Mouse (Mus musculus) hindbrain, embryonic 16.5 days (tissue): ENCODE measurements at regions not wholly inside any gene's neighbourhood (a gene's known extent, or its start where the extent isn't known, plus 50 kb on each side); places are given as distances from the start of the nearest gene placed in this dataset.
A peak's percentile ranks its signal among the peaks of the same experiment; 100 is the strongest.
"Not testable (repeated sequence)": the region's sequence is repeated elsewhere in the genome, so short reads cannot be mapped to it uniquely, and the experiment has no call there.

Experiments
- ATAC-seq: fragments of 200-750 bp; cut with Nextera tagmentation; 2 replicates; pipeline ENCODE4 v1.8.0; 2017; ENCODE audit warnings: moderate TSS enrichment, moderate library complexity
- H3K27ac ChIP-seq: fragments of 300-500 bp; sonication (generic); 2 replicates; pipeline ENCODE4 v1.5.1; 2014; ENCODE audit warnings: low read depth, mild to moderate bottlenecking, control low read depth, low read length, moderate library complexity
- H3K27me3 ChIP-seq: fragments of 300-500 bp; sonication (generic); replicated peaks from 2 replicates; pipeline ENCODE4 v1.6.1; 2014; ENCODE audit warnings: low read length; ENCODE audit not compliant: control insufficient read depth, insufficient read depth
- H3K36me3 ChIP-seq: fragments of 300-500 bp; sonication (generic); 2 replicates; pipeline ENCODE4 v1.6.1; 2014; ENCODE audit warnings: mild to moderate bottlenecking, low read length, moderate library complexity, mixed read lengths; ENCODE audit not compliant: control insufficient read depth, insufficient read depth
- H3K4me1 ChIP-seq: fragments of 300-500 bp; sonication (generic); 2 replicates; pipeline ENCODE4 v1.6.1; 2014; ENCODE audit warnings: low read depth, low read length; ENCODE audit not compliant: control insufficient read depth, insufficient read depth
- H3K4me2 ChIP-seq: fragments of 300-500 bp; sonication (generic); 2 replicates; pipeline ENCODE4 v1.6.1; 2014; ENCODE audit warnings: mild to moderate bottlenecking, low read length, control low read depth, moderate library complexity
- H3K4me3 ChIP-seq: fragments of 300-500 bp; sonication (generic); 2 replicates; pipeline ENCODE4 v1.5.1; 2014; ENCODE audit warnings: mild to moderate bottlenecking, low read length, control low read depth, moderate library complexity
- H3K9ac ChIP-seq: fragments of 300-500 bp; sonication (generic); 2 replicates; pipeline ENCODE4 v1.6.1; 2014; ENCODE audit warnings: low read depth, mild to moderate bottlenecking, control low read depth, low read length, moderate library complexity
- H3K9me3 ChIP-seq: fragments of 300-500 bp; sonication (generic); 2 replicates; pipeline ENCODE4 v1.6.1; 2014; ENCODE audit warnings: mild to moderate bottlenecking, low read length, moderate library complexity; ENCODE audit not compliant: control insufficient read depth
- WGBS: fragments of 180-500 bp; shearing (Covaris S2); extraction: QIAGEN DNeasy Blood & Tissue Kit; methylation state at CpG from one replicate; pipeline ENCODE4 v1.1.7; 2014; 5-methylcytosine and 5-hydroxymethylcytosine counted together

DNA sequence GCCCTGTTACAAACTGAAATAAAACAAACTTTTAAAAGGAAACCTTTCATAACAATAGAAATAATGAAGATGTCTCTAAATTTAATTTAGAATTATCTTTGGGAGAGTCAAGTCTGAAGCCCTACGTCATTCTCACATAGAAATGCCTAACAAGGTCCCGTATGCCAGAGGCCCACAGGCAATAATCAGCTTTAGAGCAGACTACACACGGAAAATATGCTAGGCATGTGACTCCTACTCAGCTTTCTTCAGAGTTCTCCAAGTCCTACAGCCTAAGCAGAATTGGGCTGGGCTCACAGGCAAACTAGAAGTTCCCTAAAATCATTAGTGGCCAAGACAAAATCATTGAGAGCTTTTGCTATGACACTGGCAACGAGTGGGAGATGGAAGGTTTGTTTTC lies 176.9 kb upstream of the Gap43 start:
- no peak for ATAC-seq
- WGBS = 81% methylated on average over 4 of the region's 4 CpGs

DNA sequence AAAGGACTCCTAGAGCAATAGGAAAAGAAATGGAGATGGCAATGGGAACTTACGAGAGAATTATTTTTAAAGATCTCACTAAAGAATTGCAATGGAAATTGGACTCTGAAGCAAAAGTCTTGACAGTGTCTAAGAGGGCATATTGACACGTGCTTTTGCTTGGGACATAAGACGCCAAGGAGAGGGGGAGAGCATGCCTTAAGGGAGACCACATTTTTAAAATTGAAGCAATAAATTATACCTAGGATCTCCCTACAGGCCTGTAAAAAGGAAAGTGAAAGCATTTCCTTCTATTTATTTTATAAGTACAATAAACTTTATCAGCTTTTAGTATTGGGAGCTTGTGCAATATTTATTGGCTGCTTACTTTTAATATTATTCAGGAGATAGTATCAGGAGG lies 175.5 kb upstream of the Gap43 start:
- no peaks in the 10 kb centered on the region for H3K36me3 ChIP-seq
- no peak for ATAC-seq
- WGBS = 69% methylated on average over 3 of the region's 3 CpGs
- H3K27me3 ChIP-seq = no peaks in the 10 kb centered on the region
- no peak overlapping the region for H3K4me2 ChIP-seq
- H3K27ac ChIP-seq = no peak overlapping the region
- no peak overlapping the region for H3K4me3 ChIP-seq
- no peaks in the 10 kb centered on the region for H3K9me3 ChIP-seq
- no peak overlapping the region for H3K9ac ChIP-seq
- H3K4me1 ChIP-seq = no peaks in the 10 kb centered on the region

More for the DNA sequence above, 176.9 kb upstream of the Gap43 start:
- Histone ChIP-seq H3K27ac (no peak overlapping the region), H3K36me3 (no peaks in the 10 kb centered on the region), H3K27me3 (no peaks in the 10 kb centered on the region), H3K4me3 (no peak overlapping the region), H3K9ac (no peak overlapping the region), H3K4me1 (no peaks in the 10 kb centered on the region), H3K4me2 (no peak overlapping the region), H3K9me3 (no peaks in the 10 kb centered on the region)

DNA sequence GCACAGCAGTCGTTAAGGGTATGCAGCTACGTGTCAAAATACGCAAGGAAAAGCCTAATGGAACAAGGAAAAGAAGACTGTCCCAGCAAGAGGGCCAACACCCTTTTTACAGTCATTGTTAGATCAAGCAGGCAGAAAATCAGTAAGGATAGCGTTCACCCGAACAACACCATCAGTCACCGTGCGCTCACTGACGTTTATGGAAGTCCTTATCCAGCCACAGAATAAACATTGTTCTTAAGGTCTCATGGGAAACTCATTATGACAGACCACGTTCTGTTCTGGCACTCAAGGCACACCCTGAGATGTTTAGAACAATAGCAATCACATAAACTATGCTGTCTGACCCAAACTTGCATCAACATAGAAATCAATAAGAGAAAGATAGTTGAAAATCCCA lies 164.7 kb upstream of the Gap43 start:
- H3K4me3 ChIP-seq = no peak overlapping the region

DNA sequence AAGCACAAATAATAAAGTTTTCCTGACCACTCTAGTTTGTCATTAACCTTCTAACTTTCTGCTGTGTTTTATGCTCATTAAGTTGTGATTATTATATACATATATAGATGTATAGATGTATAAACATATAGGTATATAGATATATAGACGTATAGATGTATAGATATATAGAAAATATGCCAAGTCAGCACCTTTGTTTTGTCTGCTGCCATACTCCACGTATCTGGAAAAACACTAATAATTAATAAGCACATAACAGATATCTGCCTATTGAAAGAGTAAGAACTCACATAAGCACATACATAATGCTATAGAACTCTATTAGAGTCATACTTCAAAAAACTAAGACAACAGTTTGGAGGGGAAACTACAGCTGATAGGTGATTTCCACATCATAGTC lies 161.3 kb upstream of the Gap43 start:
- H3K9ac ChIP-seq = no peak overlapping the region
- H3K27ac ChIP-seq = no peak overlapping the region
- H3K36me3 ChIP-seq = no peaks in the 10 kb centered on the region
- H3K27me3 ChIP-seq = no peaks in the 10 kb centered on the region
- WGBS = 88% methylated on average over 2 of the region's 2 CpGs
- no peak for ATAC-seq
- no peaks in the 10 kb centered on the region for H3K9me3 ChIP-seq
- H3K4me2 ChIP-seq = no peak overlapping the region
- H3K4me3 ChIP-seq = no peak overlapping the region
- no peaks in the 10 kb centered on the region for H3K4me1 ChIP-seq

More for the DNA sequence above, 164.7 kb upstream of the Gap43 start:
- Histone ChIP-seq H3K27me3 (no peaks in the 10 kb centered on the region), H3K9me3 (no peaks in the 10 kb centered on the region), H3K4me2 (no peak overlapping the region), H3K9ac (no peak overlapping the region), H3K27ac (no peak overlapping the region), H3K4me1 (no peaks in the 10 kb centered on the region), H3K36me3 (no peaks in the 10 kb centered on the region)
- ATAC-seq = no peak
- 39% methylated on average over 9 of the region's 9 CpGs for WGBS

DNA sequence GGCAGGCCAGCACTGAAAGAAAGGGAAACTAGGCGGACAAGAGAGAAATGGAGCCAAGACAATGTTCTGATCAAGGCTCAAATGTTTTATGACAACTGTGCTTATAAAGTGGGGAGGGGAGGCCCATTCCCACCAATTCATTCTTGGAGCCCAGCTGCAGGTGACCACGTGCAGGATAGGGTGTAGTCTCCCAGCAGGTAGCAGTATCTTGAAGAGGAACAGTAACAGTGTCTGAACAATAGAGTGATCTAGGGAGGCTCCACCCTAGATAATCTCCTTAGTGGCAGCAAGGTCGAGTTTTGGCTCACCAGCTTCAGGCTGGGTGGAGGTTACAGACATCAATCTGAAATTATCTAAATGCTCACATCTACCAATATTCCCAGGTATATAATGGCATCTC lies 160.7 kb upstream of the Gap43 start:
- ATAC-seq, H3K9me3 ChIP-seq, H3K36me3 ChIP-seq, H3K4me3 ChIP-seq, H3K4me1 ChIP-seq, H3K27me3 ChIP-seq, H3K4me2 ChIP-seq, H3K9ac ChIP-seq, H3K27ac ChIP-seq: not testable (repeated sequence)
- 38% methylated on average over 3 of the region's 3 CpGs for WGBS

DNA sequence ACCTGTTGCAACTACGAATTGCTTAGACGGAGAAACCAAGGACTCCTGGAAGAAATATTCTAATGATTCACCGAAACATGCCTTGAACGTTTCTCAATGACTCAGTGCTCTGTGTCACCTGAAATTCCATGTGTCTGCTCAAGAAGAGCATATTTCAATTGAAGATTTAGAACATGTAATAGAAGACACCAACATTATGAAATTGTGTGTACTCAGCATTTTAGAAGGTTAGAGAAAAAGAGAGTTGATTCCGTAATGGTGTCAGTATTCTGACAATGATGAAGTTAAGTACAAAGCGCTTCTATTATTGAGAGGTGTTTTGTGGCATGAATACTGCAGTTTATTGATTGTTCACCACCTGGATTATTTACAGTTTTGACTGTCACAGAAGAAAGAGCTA lies 159.1 kb upstream of the Gap43 start:
- no peaks in the 10 kb centered on the region for H3K9me3 ChIP-seq
- no peaks in the 10 kb centered on the region for H3K27me3 ChIP-seq
- 93% methylated on average over 6 of the region's 6 CpGs for WGBS
- H3K4me2 ChIP-seq = no peak overlapping the region
- no peak overlapping the region for H3K27ac ChIP-seq
- no peak overlapping the region for H3K4me3 ChIP-seq
- H3K36me3 ChIP-seq = no peaks in the 10 kb centered on the region
- ATAC-seq = no peak
- no peak overlapping the region for H3K9ac ChIP-seq
- H3K4me1 ChIP-seq = no peaks in the 10 kb centered on the region

DNA sequence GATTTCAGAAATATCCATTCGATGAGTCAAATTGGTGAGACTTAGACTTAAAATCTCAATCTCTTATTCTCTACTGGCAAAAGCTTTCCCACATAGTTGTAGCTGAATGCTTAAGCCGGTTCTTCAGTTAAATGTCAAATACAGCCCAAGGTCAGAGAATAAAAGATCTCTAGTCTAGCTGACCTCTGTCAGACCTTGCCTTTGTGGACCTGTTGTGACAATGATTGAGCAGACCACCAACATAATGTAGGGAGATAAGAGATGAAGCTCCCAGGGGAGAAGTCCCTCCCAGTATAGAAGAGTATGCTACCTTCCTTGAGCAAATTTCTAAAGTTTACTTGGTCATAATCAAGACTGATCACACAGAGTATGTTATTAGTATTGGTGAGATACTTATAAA lies 157.9 kb upstream of the Gap43 start:
- WGBS = 74% methylated on average over 2 of the region's 2 CpGs
- Histone ChIP-seq H3K27ac (no peak overlapping the region), H3K9ac (no peak overlapping the region)

DNA sequence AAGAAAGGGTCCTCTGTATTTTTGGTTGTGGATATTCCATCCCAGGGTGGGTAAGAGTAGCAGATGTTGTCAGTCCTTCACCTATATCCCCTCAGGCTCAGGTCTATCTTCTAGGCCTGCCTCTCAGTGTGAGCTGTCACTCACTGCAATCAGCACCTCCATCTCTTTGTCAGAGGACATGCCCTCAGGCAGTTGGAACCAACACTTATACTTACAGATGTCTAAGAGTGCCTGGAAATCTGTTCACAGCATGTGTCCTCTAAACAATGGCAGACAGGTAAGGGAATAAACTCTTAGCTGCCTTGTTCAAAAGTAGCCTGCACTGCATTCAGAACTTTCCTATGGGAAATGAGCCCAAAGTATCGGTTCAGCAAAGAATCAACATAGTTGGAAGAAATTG lies 153.1 kb upstream of the Gap43 start:
- Histone ChIP-seq H3K4me1 (no peaks in the 10 kb centered on the region), H3K36me3 (no peaks in the 10 kb centered on the region), H3K4me3 (no peak overlapping the region), H3K27me3 (no peaks in the 10 kb centered on the region), H3K27ac (no peak overlapping the region), H3K9me3 (no peaks in the 10 kb centered on the region), H3K4me2 (no peak overlapping the region), H3K9ac (no peak overlapping the region)
- no peak for ATAC-seq
- WGBS = 100% methylated on average over 1 of the region's 1 CpGs

More for the DNA sequence above, 157.9 kb upstream of the Gap43 start:
- Histone ChIP-seq H3K4me3 (no peak overlapping the region), H3K4me2 (no peak overlapping the region), H3K36me3 (no peaks in the 10 kb centered on the region), H3K27me3 (no peaks in the 10 kb centered on the region), H3K9me3 (no peaks in the 10 kb centered on the region), H3K4me1 (no peaks in the 10 kb centered on the region)
- ATAC-seq = no peak

DNA sequence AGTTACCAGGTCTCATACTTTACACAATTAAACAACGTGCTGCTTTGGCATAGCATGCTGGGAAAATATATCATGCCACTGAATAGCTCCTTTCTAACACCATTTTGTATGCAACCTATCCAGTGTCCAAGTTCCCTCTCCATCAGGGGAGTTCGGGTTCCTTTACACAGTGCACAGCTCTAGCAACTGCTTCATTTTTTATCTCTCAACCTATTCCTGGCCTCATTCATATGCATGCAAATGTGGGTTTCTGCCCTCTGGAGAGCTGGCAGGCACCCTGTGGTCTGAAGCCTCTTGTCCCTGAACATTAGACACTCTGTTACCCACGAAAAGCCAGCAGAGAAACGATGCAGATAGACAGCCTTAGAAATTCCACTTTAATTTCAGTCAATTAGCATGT lies 148.3 kb upstream of the Gap43 start:
- H3K4me1 ChIP-seq = no peaks in the 10 kb centered on the region
- no peaks in the 10 kb centered on the region for H3K9me3 ChIP-seq
- no peak overlapping the region for H3K4me3 ChIP-seq
- H3K36me3 ChIP-seq = no peaks in the 10 kb centered on the region
- ATAC-seq = peak; percentile 79
- WGBS = 21% methylated on average over 4 of the region's 4 CpGs
- no peak overlapping the region for H3K9ac ChIP-seq
- H3K27me3 ChIP-seq = no peaks in the 10 kb centered on the region
- no peak overlapping the region for H3K27ac ChIP-seq
- no peak overlapping the region for H3K4me2 ChIP-seq

DNA sequence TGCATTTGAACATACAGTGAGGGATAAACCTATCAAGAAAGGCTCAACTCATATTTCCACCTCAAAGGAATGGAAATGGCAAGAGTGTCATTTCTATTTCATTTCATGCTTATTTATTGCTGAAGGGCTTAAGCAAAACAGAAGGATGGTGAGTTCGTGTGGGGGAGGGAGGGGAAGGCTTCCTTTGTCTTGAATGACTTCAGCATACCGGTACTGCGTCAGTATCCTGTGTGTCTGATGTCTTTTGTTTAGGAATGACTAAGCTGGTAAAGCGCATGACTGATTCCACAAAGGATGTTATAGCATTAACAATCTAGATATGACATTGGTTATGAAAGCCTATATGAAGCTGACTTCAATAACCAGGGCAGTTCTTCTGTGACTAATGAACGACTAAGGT lies 139.5 kb upstream of the Gap43 start:
- H3K36me3 ChIP-seq = no peaks in the 10 kb centered on the region
- no peak for ATAC-seq
- H3K9me3 ChIP-seq = no peaks in the 10 kb centered on the region; the same call in 1 of the 2 replicates
- WGBS = 46% methylated on average over 5 of the region's 5 CpGs
- H3K4me3 ChIP-seq = no peak overlapping the region
- H3K4me1 ChIP-seq = no peaks in the 10 kb centered on the region
- no peak overlapping the region for H3K4me2 ChIP-seq
- no peak overlapping the region for H3K9ac ChIP-seq
- no peak overlapping the region for H3K27ac ChIP-seq
- no peaks in the 10 kb centered on the region for H3K27me3 ChIP-seq
